Mouse (Mus musculus) brain, adult 2 months (tissue): ENCODE data around the gene Hdac4.
A peak's percentile ranks its signal among the peaks of the same experiment; 100 is the strongest.

Source experiments
- DNase-seq: peaks from one replicate; pipeline ENCODE4 v3.0.0; 2011; ENCODE audit warnings: low read depth, low spot score

The Hdac4 gene

DNA sequence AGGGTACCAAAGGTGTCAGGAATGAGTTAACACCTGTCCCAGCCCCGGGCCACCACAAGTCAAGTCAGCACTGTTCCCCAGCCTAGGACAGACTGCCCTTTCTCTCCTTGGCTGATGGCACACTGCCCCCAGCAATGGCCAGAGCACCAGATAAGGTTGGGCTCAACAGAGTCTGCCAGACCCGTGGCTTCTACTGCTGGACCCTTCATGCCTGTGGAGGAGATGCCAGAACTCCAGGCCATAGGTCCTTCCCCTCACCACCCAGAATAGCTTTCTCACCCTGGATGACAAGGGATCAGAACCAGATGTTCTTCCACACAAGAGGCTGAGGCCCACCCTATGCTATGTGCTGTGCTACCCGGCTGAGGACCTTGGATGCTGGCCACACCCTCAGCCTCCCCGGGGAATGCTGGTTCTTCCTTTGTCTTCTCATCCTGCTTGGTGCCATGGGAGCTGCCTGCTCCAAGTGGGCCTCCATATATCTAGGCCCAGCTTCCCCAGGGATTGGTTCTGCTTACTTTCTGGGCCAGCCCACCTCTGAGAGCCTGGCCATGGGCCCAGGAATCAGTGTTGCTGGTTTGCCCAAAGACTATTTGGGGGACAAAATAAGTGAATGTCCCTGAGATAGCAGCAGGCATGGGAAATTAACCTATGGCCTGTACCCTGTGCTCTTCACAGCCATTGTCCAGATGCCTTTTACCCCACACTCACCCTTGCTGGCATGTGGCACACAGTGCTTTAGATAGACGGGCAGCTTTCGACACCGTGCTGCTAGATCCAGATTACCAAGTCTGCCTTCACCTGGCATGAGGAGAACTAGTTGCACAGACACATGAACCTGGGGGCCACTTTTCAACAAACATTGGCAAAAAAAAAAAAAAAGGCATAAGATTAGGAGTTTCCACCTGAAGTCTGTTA lies 273.0 kb downstream of the Hdac4 start:
- no peak for DNase-seq

- DNase-seq = no peak
Measured at GRCm38 (mm10) chr1:91921702-91922101, 273.8 kb downstream of the Hdac4 start.

GRCm38 (mm10) chr1:91921279-91921678 lies 274.2 kb downstream of the Hdac4 start:
- DNase-seq = no peak

DNA sequence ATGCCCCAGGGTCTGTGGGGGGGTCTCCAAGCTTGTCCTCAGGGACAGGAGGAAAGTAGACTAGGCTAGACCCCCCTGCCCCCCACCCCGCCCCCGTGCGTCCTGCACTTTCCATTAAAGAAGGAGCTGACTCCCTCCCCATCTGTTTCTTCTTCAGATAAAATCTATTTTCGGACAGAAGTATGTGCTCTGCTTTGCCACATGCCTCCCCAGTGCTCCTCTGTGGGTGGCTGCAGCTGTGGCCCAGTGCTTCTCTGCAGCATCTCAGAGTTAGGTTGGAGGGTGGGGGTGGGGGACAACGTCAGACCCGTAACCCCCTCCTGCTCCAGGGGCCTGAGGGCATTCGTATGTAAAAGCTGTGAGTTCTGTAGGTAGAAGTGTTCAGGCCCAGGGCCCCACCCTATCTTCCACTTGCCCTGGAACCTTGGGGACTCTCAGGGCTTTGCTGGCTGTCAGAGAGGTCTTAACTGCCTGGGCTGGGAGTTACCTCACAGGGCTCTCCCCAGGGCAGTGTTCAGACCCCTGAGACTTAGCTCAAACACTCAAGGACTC lies 275.4 kb downstream of the Hdac4 start:
- peak; percentile 91 for DNase-seq

DNA sequence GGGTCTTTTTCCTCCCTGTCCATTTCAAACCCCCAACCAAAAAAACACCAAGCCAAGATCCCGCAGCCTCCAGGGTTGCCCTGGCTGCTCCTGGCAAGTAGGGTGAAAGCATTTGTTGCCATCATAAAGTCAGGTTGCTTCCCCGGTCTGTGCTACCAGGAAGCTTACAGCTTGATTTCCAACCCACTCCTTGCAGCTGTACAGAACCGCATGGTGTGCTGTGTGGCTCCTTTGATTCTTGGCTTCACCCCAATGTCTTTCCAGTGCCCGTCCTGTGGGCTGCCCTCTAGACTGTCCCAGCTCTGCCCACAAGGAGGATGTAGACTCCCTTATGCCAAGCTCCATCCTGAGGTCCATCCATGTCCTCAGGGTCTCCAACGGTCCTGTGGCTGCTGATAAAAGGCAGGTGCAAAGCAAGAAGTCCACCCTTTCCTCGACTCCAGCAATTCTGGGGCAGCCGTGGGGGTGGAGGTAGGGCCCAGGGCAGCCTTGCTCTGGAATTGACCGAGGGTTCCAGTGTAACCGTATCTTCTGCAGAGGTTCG lies 277.2 kb downstream of the Hdac4 start:
- peak; percentile 72 for DNase-seq

DNA sequence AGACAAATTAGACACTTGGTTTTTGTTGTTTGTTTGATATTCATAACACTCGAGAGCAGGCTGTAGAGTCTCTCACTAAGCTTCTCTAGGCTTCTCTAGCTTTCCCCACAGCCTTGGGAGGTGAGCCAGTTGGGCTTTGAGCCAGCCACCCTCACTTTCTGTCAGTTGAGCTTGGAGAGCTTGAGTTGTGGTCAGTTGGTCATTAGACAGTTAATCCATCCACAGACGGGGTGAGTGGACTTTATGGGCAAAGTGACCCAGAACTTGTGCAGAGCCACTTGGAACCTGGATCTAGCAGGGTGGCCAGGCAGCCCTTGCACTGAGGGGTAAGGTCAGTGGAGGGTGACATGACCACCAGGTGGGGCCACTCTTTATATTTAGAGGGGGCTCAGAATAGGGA lies 277.9 kb downstream of the Hdac4 start:
- no peak for DNase-seq

- DNase-seq = no peak
Measured at GRCm38 (mm10) chr1:91915961-91916360, 279.5 kb downstream of the Hdac4 start.

GRCm38 (mm10) chr1:91914648-91915047 lies 280.9 kb downstream of the Hdac4 start:
- DNase-seq = no peak

GRCm38 (mm10) chr1:91913850-91914249 lies 281.6 kb downstream of the Hdac4 start:
- peak; percentile 51 for DNase-seq

DNA sequence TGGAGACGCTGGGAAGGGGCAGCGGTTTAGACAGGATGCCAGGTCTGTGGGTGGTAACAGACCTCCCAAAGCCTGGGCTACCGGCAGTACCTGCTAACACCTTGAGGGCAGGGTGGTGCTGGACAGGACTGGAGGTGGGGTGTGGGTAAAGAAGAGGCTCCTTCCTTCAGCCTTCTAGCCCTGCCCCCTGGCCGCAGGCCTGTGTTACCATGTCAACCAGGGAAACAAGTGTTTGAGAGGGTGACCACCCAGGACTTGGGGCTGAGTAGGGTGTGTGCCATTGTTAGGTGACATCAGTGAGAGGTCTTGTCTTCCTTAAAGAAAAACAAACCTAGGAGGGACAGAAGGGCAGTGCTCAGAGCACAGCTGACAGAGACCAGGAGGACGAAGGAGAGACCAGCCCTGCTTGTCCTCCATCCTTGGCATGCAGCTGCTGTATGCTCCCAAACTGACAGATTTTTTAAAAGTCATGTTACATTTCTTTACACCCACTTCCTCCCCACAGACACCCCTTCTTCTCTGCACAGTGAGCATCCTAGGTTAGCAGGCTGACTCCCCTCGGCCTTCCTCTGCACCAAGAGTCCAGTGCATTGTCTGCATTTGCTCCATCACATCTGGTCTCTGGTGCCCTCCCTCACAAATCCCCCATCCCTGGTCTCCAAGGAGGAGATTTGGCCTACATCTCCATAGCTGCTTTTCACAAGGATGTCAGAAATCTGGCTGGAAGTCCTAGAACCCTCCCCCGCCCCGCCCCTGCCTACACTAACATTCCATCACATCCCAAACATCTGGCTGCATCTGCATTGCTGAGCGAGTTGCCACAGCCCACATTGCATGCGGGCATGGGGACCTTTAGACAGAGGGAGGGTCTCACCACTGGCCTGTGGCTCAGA lies 283.0 kb downstream of the Hdac4 start:
- DNase-seq = no peak

DNA sequence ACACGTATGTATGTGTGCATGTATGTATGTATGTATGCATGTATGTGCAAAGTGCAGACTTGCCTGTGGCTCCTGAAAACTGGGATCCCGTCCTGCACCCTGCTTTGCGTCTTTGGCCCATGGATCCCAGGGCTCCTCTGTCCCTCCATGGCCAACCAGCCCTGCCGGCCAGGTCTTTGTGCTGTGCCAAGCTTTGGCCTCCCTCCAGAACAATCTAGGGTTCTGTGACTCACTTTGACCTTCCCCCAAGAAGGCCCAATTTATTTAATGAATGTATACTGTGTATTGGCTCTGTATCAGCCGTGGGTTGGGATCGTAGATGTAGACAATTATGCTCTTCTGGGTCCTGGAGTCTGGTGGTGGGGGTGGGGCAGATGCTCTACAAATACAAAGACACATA lies 290.2 kb downstream of the Hdac4 start:
- DNase-seq = no peak

DNA sequence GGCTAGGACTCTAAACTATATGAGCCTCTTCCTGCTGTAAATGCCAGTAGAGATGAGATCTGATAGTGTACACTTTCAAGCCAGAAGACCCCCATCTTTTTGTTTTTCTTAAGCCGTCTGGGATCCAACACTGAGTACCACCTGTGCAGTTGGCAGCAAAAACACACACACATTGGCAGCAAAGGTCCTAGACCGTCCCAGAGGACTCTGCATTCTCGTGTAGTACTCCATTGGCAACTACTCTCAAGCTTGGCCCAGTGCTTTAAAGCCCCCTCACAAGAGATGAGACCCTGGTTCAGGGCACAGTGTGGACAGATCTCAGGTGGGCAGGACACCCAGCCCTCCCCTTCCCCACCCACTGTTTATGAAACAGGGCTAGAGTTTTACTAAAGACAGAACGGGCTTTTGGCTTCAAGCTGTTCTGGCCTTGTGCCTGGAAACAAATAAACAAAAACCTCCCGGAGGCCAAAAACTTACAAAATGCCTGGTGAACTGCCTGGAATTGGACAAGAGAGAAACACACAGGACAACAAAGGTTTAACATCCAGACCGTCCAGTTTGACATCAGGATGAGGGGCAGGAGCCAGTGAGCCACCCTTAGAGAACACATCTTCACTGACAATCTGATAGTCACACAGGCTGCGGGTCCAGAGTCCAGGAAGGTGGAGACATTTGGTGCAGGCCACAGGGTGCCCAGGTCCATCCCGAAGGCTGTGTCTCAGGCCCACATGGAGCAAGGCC lies 292.1 kb downstream of the Hdac4 start:
- DNase-seq = peak; percentile 65

GRCm38 (mm10) chr1:91897078-91897477 lies 298.4 kb downstream of the Hdac4 start:
- DNase-seq = no peak

- no peak for DNase-seq
Measured at GRCm38 (mm10) chr1:91894286-91894685, 301.2 kb downstream of the Hdac4 start.

DNA sequence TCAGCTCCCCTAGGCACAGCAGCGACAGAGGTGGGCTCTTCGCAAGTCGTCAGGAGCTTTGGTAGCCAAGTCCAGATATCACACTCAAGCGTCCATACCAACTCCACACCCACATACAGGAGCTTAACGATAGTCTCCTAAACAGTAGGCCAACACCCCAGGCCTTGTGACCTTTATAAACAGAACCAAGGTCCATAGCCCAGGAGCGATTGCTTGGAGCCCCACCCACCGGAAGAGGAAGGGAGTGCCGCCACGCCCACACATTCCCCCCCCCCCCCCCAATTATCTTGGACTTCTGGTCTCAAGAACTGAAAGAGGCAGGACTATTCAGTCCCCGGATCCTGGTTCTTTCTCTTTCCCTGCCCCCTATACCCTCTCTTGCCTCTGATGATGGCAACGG lies 301.9 kb downstream of the Hdac4 start:
- no peak for DNase-seq

- DNase-seq = no peak
Measured at GRCm38 (mm10) chr1:91883115-91883514, 312.4 kb downstream of the Hdac4 start.

GRCm38 (mm10) chr1:91880899-91881298 lies 314.6 kb downstream of the Hdac4 start:
- DNase-seq = peak; percentile 80

DNA sequence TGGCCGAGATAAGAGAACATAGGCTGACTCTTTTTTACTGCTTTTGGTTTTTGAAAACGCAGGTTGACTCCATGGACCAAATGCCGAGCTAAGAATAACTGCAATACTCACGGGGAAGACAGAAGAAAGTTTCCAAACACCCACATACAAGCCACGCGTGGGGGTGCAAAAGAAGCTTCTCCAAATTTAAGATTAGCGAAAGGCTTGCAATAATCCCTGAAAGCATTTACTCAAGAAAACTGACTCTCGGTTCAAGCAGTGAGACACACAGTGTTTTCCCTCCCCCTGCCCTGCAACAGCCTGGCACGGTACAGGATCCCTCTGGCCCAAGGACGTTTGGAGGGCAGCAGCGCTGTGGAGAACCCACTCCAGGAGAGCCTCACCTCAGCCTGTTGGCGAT lies 315.3 kb downstream of the Hdac4 start:
- peak; percentile 89 for DNase-seq
